Mouse (Mus musculus): Measurements from ENCODE around the gene Snw1. TPM values are rescaled to one million over a fixed set of nuclear protein-coding genes. Genes with fewer than 3 reads are reported as not detected.

Gene Snw1
- polyA plus RNA-seq, 1 experiment from 2014 or later = 150 TPM

DNA sequence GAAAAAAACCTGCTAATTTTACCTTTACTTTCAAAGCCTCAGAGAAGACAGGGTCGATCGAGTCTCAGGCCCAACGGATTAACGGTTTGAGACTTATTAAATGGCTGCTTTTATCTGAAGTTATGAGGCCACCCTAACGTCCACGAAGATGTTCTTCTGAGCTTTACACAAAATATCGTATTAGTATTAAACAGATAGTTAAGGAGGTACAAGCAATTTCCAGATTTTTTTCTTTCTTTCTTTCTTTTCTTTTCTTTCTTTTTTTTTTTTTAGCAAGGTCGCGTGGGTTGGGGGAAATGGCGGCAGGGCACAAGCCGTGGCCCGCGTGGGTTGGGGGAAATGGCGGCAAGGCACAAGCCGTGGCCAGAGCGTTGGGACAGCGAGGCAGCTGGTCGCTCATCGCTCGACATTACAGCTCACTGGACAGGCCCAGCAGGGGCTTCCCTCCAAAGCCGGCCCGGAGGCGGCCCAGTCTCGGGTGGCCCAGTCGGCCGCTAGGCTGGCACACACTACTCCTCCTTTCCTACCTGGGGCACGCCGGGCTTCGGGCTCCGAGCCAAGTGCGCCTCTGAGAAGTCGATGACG, 28.9 kb downstream of the Snw1 start:
- WGBS (ENCODE audit: missing documents) = under 1% methylated on average over 33 of the region's 33 CpGs
- Histone ChIP-seq H3K79me2 (ENCODE audit: inconsistent target) (peaks cover 100% of the 10 kb centered on the region), H3K36me3 (ENCODE audit: inconsistent target) (peaks cover 19% of the 10 kb centered on the region), H3K4me3 (ENCODE audit: inconsistent target) (peak overlapping the region; percentile 86), H3K27ac (peak overlapping the region; percentile 41)

DNA sequence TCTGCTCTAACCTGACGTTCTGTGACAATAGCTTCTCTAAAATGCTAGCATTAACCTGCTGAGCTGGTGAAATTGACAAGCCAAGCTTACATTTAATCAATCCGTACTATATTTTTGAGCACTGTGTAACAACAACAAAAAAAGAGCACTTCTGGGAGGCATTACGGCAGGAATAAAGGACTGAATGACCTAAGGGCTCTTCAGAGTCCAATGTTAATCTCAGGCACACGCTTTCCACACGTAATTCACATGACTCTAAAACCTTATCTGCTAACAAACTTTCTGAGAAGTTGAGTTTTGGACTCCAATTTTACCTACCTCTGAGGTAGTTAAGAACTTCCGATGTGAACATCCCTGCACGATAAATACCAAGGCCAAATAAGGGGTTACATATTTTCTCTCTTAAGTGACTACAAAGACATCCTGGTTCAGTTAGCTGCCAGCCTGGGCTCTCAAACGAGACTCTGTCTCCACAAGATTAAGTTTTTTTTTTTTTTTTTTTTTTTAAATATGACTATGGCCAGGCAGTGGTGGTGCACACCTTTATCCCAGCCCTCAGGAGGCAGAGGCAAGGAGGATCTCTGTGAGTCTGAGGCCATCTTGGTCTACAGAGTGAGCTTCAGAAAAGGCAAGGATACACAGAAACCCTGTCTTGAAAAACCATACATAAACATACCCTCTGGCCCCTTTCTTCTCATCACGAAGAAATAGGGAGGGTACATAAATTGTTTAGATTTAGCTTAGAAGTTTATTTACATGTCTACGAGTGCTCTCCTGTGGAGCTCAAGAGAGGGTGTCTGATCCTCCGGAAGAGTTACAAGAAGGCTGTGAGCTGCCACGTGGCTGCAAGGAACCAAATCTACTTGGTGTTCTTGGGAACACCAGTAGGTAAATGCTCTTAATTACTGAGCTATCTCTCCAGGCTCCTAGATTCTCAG, 29.6 kb downstream of the Snw1 start:
- Histone ChIP-seq H3K79me2 (ENCODE audit: inconsistent target) (peaks cover 100% of the 10 kb centered on the region), H3K36me3 (ENCODE audit: inconsistent target) (peaks cover 22% of the 10 kb centered on the region), H3K4me3 (ENCODE audit: inconsistent target) (peak overlapping the region; percentile 86), H3K27ac (peak overlapping the region; percentile 41)
- 26% methylated on average over 12 of the region's 12 CpGs for WGBS (ENCODE audit: missing documents)

DNA sequence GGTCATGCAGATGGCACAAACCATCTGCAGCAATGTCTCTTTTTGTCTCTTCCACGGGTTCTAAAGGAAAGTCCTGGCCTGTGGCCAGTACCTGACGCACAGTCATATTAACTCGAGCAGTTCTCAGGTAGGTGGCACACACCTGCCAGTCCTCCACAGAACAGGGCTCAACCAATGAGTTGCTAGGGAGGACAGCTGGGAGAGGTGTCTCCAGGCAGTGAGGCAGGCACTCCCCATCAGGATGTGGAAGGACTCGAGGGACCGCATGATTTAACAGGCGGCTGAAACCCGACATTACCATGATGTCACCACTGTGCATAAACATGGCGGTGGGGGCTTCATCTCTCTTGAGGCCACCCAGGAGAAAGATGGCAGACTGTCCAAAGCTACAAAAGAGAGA, 43.2 kb downstream of the Snw1 start:
- 85% methylated on average over 7 of the region's 8 CpGs for WGBS (ENCODE audit: missing documents)
- Histone ChIP-seq H3K36me3 (ENCODE audit: inconsistent target) (peaks cover 59% of the 10 kb centered on the region), H3K79me2 (ENCODE audit: inconsistent target) (no peaks in the 10 kb centered on the region; the same call in 1 of the 2 replicates), H3K4me3 (ENCODE audit: inconsistent target) (no peak overlapping the region), H3K27ac (no peak overlapping the region)

DNA sequence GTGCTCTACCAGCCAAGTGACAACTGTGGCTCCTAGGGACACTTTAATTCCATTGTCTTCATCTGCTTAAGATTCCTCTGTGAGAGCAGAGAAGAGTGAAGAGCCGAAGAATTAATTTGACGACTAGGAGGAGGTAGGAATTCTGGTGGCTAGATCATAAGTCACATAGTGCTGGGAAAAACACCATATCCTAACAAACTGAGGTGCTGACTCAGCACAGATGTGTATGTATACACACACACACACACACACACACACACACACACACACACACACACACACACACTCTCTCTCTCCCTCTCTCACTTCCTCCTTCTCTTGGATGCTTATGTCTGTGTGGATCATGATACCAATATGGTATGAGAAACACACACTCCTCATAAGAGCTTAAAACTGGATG, 43.8 kb downstream of the Snw1 start:
- Histone ChIP-seq H3K36me3 (ENCODE audit: inconsistent target) (peaks cover 58% of the 10 kb centered on the region; the same call in 1 of the 2 replicates), H3K4me3 (ENCODE audit: inconsistent target) (no peak overlapping the region), H3K79me2 (ENCODE audit: inconsistent target) (no peaks in the 10 kb centered on the region), H3K27ac (no peak overlapping the region)
- WGBS (ENCODE audit: missing documents) = 83% methylated on average over 2 of the region's 2 CpGs

DNA sequence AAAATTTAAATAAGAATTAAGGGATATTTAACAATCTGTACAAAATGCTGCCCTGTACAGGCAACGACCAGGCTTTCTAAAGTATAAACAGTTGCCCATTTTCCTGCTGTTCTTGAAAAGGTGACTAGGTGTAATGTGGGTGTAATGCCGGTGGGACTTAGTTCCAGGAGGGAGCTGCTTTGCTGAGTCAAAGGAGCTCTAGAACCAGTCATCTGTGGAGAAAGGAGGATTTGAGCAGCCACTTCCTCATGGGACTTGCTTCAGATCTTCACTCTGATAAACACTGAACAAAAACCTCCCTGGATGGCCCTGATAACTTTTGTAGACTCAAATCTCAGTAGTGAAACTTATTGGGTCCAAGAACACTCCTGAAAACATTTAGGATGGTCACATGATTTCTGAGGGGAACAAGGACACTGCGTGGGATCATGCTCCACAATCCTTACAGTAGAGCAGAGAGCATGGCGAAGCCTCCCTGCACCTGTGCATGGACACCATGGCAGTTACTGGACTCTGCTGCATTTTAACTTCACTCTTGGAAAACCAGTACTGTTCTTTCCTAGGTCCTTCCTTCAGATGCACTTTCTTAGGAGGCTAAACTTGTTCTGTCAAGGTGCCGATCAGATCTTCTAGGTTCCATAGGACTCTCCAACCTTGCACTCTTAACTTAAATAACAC, 45.6 kb downstream of the Snw1 start:
- Histone ChIP-seq H3K36me3 (ENCODE audit: inconsistent target) (peaks cover 43% of the 10 kb centered on the region; the same call in 1 of the 2 replicates), H3K27ac (no peak overlapping the region), H3K4me3 (ENCODE audit: inconsistent target) (no peak overlapping the region), H3K79me2 (ENCODE audit: inconsistent target) (no peaks in the 10 kb centered on the region)
- 96% methylated on average over 5 of the region's 5 CpGs for WGBS (ENCODE audit: missing documents)

DNA sequence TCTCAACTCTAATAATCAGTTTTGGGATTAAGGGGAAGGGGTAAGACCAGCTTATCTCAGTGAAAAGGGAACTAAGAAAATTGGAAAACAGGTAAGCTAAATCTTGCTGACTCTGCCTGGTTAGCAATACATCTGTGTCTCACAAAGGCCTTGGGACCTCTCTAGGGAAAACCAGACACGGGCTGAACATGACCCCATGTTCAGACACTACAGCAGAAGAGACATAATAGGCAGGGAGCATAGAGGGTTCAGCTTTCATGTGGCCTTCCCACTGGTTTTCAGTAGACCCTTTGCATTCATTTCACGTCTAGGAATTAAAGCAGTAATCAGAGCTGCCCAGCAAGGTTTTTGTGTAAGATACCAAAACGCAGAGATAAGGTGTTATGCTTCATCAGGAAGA, 47.6 kb downstream of the Snw1 start:
- 86% methylated on average over 3 of the region's 3 CpGs for WGBS (ENCODE audit: missing documents)
- H3K4me3 ChIP-seq (ENCODE audit: inconsistent target) = no peak overlapping the region
- no peak overlapping the region for H3K27ac ChIP-seq
- H3K36me3 ChIP-seq (ENCODE audit: inconsistent target) = peaks cover 25% of the 10 kb centered on the region; the same call in 1 of the 2 replicates
- no peaks in the 10 kb centered on the region for H3K79me2 ChIP-seq (ENCODE audit: inconsistent target)

DNA sequence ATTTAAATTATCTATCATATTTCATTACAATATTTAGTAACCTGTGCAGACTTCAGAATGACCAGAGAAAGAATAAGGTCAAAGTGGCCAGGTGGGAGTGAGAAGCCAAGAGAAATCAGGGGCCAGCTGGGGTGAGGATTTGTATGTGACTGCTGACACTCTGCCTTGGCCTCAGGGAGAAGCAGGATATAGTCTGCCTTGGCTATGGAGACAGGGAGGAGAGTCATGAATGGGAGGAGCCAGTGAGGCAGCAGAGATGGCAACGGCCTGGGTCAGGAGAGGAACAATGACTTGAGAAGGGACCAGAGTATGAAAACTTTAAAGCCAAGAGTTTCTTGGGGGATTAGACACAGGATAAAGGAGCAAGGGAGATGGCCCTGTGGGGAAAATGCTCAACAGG, 48.4 kb downstream of the Snw1 start:
- Histone ChIP-seq H3K36me3 (ENCODE audit: inconsistent target) (peaks cover 22% of the 10 kb centered on the region; the same call in 1 of the 2 replicates), H3K79me2 (ENCODE audit: inconsistent target) (no peaks in the 10 kb centered on the region), H3K4me3 (ENCODE audit: inconsistent target) (no peak overlapping the region), H3K27ac (no peak overlapping the region)
- WGBS (ENCODE audit: missing documents) = 67% methylated on average over 1 of the region's 1 CpGs

DNA sequence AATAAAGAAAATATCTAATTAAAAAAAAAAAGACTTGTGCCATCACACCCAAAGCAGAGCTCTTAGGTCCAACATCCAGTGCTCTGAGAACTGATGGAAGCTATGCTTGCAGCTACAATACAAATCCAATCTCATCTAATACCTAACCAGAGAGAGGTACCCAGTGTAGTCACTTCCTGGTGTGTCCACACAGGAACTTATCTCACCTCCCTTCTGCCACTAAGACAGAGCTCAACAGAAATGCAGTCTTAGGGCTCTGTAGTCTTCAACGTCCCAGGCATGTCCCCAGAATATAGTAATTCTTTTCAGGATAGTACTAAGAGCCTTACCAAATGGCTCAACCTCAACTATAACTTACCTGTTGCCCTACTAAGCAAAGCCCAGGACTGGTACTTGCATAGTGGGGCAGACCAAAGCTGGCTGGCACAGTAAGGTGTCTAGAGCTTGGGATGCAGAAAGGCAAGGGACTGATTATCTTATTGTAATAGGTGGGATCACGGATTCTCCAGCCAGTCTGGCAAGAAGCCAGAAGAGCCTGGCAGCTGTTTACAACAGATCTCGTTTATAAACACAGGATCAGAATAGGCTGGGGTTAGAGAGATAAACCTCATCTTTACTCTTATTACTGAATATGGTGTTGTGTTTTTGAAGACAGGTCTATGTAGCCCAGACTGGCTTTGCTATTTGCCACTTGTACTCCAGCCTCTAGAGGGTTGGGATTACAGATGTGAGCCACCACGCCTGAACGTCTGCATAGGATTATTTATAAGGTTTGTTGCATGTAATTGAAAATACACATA, 50.2 kb downstream of the Snw1 start:
- no peak overlapping the region for H3K27ac ChIP-seq
- H3K4me3 ChIP-seq (ENCODE audit: inconsistent target) = no peak overlapping the region
- 82% methylated on average over 5 of the region's 5 CpGs for WGBS (ENCODE audit: missing documents)
- no peaks in the 10 kb centered on the region for H3K79me2 ChIP-seq (ENCODE audit: inconsistent target)
- peaks cover 13% of the 10 kb centered on the region; the same call in 1 of the 2 replicates for H3K36me3 ChIP-seq (ENCODE audit: inconsistent target)

DNA sequence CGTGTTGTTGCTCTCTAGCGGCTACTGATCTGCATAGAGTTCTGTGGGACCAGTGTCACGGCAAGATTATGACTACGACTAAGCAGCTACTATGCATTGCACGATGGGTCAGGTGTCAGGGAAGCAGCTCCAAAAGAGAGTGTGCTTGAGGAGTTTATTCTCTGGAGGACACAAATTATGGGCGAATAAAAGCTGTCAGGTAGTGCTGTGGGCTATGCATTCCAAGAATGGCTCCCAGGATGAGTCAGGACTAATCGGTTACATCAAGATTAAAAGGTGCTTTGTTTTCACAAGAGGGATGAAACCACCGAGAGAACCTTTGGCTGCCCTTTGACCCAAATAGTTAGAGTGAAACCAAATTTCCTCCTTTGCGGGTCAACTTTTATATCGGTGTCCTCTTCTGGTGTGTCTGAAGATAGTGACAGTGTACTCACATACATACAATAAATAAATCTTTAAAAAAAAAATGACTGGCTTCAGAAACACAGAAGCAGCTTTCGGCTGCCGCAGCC, 52.0 kb downstream of the Snw1 start:
- H3K79me2 ChIP-seq (ENCODE audit: inconsistent target) = no peaks in the 10 kb centered on the region
- H3K4me3 ChIP-seq (ENCODE audit: inconsistent target) = no peak overlapping the region
- no peak overlapping the region for H3K27ac ChIP-seq
- peaks cover 12% of the 10 kb centered on the region; the same call in 1 of the 2 replicates for H3K36me3 ChIP-seq (ENCODE audit: inconsistent target)
- WGBS (ENCODE audit: missing documents) = 85% methylated on average over 12 of the region's 12 CpGs

DNA sequence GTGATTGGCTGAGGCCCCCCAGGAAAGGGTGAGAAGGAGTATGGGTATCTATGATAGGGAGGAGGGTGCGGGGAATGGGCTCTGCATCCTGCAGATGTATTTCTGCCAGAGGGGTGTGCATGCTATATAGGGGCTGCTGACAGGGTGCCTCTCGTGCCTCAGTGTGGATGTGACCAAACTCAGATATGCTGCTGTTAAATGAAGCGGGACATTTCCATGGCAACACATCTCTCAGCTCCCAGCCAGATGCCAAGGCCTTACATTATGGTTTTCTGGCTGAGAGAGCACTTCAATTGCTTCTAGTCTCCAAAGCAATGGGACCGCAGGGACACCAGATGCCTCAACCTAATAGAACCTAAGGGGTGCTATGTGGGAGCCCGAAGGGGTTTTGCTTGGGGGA, 53.2 kb downstream of the Snw1 start:
- H3K4me3 ChIP-seq (ENCODE audit: inconsistent target) = no peak overlapping the region
- no peak overlapping the region for H3K27ac ChIP-seq
- H3K79me2 ChIP-seq (ENCODE audit: inconsistent target) = no peaks in the 10 kb centered on the region
- peaks cover 8% of the 10 kb centered on the region; the same call in 1 of the 2 replicates for H3K36me3 ChIP-seq (ENCODE audit: inconsistent target)
- WGBS (ENCODE audit: missing documents) = 86% methylated on average over 5 of the region's 5 CpGs

DNA sequence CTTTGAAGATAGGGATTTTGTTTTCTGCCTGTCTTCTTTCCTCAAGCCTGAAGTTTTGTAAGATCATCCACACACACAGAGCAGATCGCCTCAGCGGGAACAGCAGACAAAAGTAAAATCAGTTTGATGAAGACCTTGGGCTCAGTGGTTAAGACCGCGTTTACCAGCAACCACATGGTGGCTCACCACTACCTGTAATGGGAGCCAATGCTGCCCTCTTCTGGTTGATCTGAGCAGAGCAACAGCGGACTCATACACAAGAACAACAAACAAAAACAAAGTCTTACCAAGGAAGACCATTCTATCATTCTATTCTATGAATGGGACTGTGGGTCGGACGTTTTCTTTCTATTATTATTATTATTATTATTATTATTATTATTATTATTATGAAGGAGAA, 55.4 kb downstream of the Snw1 start:
- WGBS (ENCODE audit: missing documents) = 28% methylated on average over 7 of the region's 7 CpGs
- Histone ChIP-seq H3K79me2 (ENCODE audit: inconsistent target) (no peaks in the 10 kb centered on the region), H3K27ac (no peak overlapping the region), H3K4me3 (ENCODE audit: inconsistent target) (no peak overlapping the region), H3K36me3 (ENCODE audit: inconsistent target) (no peaks in the 10 kb centered on the region)

DNA sequence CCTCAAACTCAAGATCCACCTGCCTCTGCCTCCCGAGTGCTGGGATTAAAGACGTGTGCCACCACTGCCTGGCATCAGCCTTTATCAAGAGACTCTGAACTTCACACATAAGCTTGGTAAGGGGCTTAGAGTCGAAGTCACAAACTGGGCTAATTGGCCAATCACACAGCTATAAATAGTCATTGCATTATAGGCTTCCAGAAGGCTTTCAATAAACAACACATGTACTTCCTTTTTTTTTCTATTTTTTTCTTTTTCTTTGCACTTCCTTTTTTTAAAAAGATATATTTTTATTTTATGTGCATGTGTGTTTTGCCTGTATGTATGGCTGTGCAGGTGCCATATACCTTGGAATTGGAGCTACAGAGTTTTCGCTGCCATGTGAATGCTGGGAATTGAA, 56.7 kb downstream of the Snw1 start:
- Histone ChIP-seq H3K27ac (peak overlapping the region; percentile 60), H3K36me3 (ENCODE audit: inconsistent target) (no peaks in the 10 kb centered on the region), H3K79me2 (ENCODE audit: inconsistent target) (no peaks in the 10 kb centered on the region), H3K4me3 (ENCODE audit: inconsistent target) (no peak overlapping the region)
- WGBS (ENCODE audit: missing documents) = 29% methylated on average over 4 of the region's 4 CpGs

DNA sequence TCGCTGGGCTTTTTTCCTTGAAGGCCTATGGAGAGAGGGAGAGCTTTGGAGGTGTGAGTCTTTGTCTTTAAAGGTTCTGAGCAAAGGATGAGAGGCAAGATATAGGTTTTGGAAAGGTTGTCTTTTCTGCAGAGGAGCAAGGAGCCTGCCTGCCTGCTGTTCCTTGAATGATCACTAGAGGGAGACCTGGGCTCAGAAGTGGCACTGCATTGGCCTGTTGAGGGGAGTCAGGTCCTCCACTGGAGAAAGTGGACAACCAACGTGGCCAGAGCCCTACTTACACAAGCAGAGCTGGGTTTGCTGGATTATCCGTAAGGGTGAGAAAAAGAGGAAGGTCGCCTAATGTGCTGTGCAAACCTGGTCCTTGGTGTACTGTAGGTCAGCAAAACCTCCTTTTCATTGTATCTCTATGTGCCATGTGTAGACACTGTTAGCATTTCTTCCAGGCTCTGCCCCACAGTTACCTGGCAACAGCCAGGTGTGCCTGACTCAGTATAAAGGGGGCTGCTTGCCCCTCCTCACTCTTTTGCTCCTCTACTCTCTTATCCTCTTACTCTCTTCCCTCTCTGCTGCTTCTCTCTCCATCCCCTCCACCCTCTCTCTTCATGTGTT, 58.8 kb downstream of the Snw1 start:
- Histone ChIP-seq H3K27ac (no peak overlapping the region), H3K79me2 (ENCODE audit: inconsistent target) (no peaks in the 10 kb centered on the region), H3K36me3 (ENCODE audit: inconsistent target) (no peaks in the 10 kb centered on the region), H3K4me3 (ENCODE audit: inconsistent target) (no peak overlapping the region)
- 16% methylated on average over 4 of the region's 4 CpGs for WGBS (ENCODE audit: missing documents)

DNA sequence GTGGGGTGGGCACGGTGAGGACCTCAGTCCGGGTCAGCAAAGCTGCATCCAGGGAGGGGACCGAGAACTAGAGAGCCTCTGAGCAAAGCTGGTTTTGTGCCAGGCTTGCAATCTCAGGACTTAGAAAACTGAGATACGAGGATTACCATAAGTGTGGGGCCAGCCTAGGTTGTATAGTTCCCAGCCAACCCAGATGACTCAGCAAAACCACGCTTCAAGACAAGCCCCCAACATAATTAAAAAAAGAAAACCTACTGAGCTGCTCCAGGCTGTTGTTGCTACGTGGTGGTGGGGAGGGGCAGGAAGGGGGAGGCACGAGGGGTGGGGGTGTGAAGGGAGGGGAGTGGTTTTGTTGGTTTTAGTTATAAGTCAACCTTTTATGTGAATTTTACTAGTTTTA, 61.1 kb downstream of the Snw1 start:
- H3K4me3 ChIP-seq (ENCODE audit: inconsistent target) = no peak overlapping the region
- WGBS (ENCODE audit: missing documents) = 34% methylated on average over 7 of the region's 7 CpGs
- no peak overlapping the region for H3K27ac ChIP-seq
- H3K36me3 ChIP-seq (ENCODE audit: inconsistent target) = no peaks in the 10 kb centered on the region
- no peaks in the 10 kb centered on the region for H3K79me2 ChIP-seq (ENCODE audit: inconsistent target)
